Mouse (Mus musculus) brain, embryonic 14.5 days (tissue): ENCODE measurements around the gene Pyroxd2.

ENCODE experiments used
- CTCF ChIP-seq: fragments of 200-500 bp; IDR thresholded peaks from 2 replicates; pipeline ENCODE4 v1.5.1; 2012; ENCODE audit warnings: inconsistent platforms, mild to moderate bottlenecking, moderate library complexity, borderline replicate concordance; ENCODE audit not compliant: insufficient read depth, insufficient read length; ENCODE audit errors: extremely low read depth
- POLR2A ChIP-seq: fragments of 200-500 bp; IDR thresholded peaks from 2 replicates; pipeline ENCODE4 v1.6.1; 2012; ENCODE audit warnings: mild to moderate bottlenecking, inconsistent platforms, borderline replicate concordance; ENCODE audit not compliant: poor library complexity, insufficient read depth, insufficient read length, severe bottlenecking; ENCODE audit errors: extremely low read depth

DNA sequence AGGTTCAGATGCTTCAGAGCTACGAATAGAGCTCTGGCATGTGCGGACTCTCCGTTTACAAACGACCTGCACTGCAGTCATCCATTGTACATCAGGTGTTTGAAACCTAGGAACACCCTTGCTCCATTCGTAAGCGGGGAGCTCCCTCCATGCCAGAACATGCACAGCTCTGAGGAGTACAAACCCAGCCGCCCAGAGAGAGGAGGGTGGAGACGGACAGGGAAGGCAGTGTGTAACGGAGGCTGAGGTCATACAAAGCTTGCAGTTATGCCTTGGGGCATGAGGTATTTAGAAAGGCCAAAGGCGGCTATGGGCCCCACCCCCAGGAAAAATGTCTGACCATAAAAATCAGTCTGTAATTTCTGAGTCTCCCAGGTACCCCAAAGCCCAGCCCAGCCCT, 11.8 kb upstream of the Pyroxd2 start:
- no peak for TF ChIP-seq CTCF
- no peak for TF ChIP-seq POLR2A
